Mouse (Mus musculus): ENCODE data around the gene 1190002N15Rik. TPM values are rescaled to one million over a fixed set of nuclear protein-coding genes. Genes with fewer than 3 reads are reported as not detected.

Gene 1190002N15Rik
- polyA plus RNA-seq, 1 experiment from 2014 or later = 32.6 TPM

GRCm38 (mm10) chr9:94473898-94474297, 64.0 kb downstream of the 1190002N15Rik start:
- ATAC-seq (ENCODE audit: low read depth) = no peak
- Histone ChIP-seq H3K9ac (ENCODE audit: low read depth, low read length) (no peak overlapping the region), H3K9me3 (ENCODE audit: control insufficient read depth, low read length) (no peaks in the 10 kb centered on the region), H3K4me3 (ENCODE audit: low read depth, low read length) (no peak overlapping the region), H3K27ac (replicated peaks; ENCODE audit: low read depth, low read length) (no peak overlapping the region), H3K27me3 (replicated peaks; ENCODE audit: control insufficient read depth, insufficient read depth, low read length) (no peaks in the 10 kb centered on the region), H3K36me3 (ENCODE audit: control insufficient read depth, insufficient read depth, low read length) (no peaks in the 10 kb centered on the region), H3K4me2 (ENCODE audit: low read depth, low read length) (no peak overlapping the region), H3K4me1 (ENCODE audit: control insufficient read depth, insufficient read depth, low read length) (peaks cover 1% of the 10 kb centered on the region; the same call in 1 of the 2 replicates)
- no peak for DNase-seq (ENCODE audit: low spot score)
- WGBS = 80% methylated on average over 7 of the region's 7 CpGs

- no peak overlapping the region for H3K4me3 ChIP-seq (ENCODE audit: low read depth, low read length)
- H3K4me1 ChIP-seq (ENCODE audit: control insufficient read depth, insufficient read depth, low read length) = no peaks in the 10 kb centered on the region
- no peak overlapping the region for H3K27ac ChIP-seq (replicated peaks; ENCODE audit: low read depth, low read length)
- H3K27me3 ChIP-seq (replicated peaks; ENCODE audit: control insufficient read depth, insufficient read depth, low read length) = no peaks in the 10 kb centered on the region
- H3K9me3 ChIP-seq (ENCODE audit: control insufficient read depth, low read length) = no peaks in the 10 kb centered on the region
- 67% methylated on average over 10 of the region's 10 CpGs for WGBS
- no peaks in the 10 kb centered on the region for H3K36me3 ChIP-seq (ENCODE audit: control insufficient read depth, insufficient read depth, low read length)
- ATAC-seq (ENCODE audit: low read depth) (no peak), DNase-seq (ENCODE audit: low spot score) (no peak)
- H3K9ac ChIP-seq (ENCODE audit: low read depth, low read length) = no peak overlapping the region
- no peak overlapping the region for H3K4me2 ChIP-seq (ENCODE audit: low read depth, low read length)
These were observed 64.8 kb downstream of the 1190002N15Rik start for GRCm38 (mm10) chr9:94472963-94473582.

GRCm38 (mm10) chr9:94471485-94471884, 66.4 kb downstream of the 1190002N15Rik start:
- H3K4me3 ChIP-seq (ENCODE audit: low read depth, low read length) = no peak overlapping the region

More at GRCm38 (mm10) chr9:94471485-94471884, 66.4 kb downstream of the 1190002N15Rik start:
- 60% methylated on average over 2 of the region's 2 CpGs for WGBS
- Histone ChIP-seq H3K27me3 (replicated peaks; ENCODE audit: control insufficient read depth, insufficient read depth, low read length) (no peaks in the 10 kb centered on the region), H3K27ac (replicated peaks; ENCODE audit: low read depth, low read length) (no peak overlapping the region), H3K9ac (ENCODE audit: low read depth, low read length) (no peak overlapping the region), H3K4me2 (ENCODE audit: low read depth, low read length) (no peak overlapping the region), H3K4me1 (ENCODE audit: control insufficient read depth, insufficient read depth, low read length) (no peaks in the 10 kb centered on the region), H3K36me3 (ENCODE audit: control insufficient read depth, insufficient read depth, low read length) (no peaks in the 10 kb centered on the region), H3K9me3 (ENCODE audit: control insufficient read depth, low read length) (no peaks in the 10 kb centered on the region)
- no peak for ATAC-seq (ENCODE audit: low read depth)
- no peak for DNase-seq (ENCODE audit: low spot score)

Other genes starting within 250 kb of the 1190002N15Rik start
- 6.5 and 8.0 TPM in 2 replicates for gene Slc9a9, start 131.8 kb upstream of the 1190002N15Rik start, polyA plus RNA-seq (2014; fragmentation: Nextera tagmentation; extraction: Ambion mirVana)